Mouse (Mus musculus) small intestine, adult 2 months (tissue): ENCODE data around the gene Gaa.
"Not testable (repeated sequence)": the region's sequence is repeated elsewhere in the genome, so short reads cannot be mapped to it uniquely, and the experiment has no call there.

ENCODE experiments used
- CTCF ChIP-seq: fragments of 200-500 bp; IDR thresholded peaks from 2 replicates; pipeline ENCODE4 v1.5.1; 2012; ENCODE audit warnings: low read depth, mild to moderate bottlenecking, control low read depth, inconsistent platforms, low read length, moderate library complexity, mixed read lengths; ENCODE audit not compliant: insufficient replicate concordance, insufficient read length; ENCODE audit errors: extremely low read depth
- POLR2A ChIP-seq: fragments of 200-500 bp; IDR thresholded peaks from 2 replicates; pipeline ENCODE4 v1.6.1; 2012; ENCODE audit warnings: low read depth, mild to moderate bottlenecking, control low read depth, inconsistent platforms, low read length, moderate library complexity

GRCm38 (mm10) chr11:119256557-119256956, 11.1 kb upstream of the Gaa start:
- not testable (repeated sequence) for TF ChIP-seq POLR2A, CTCF
